Mouse (Mus musculus) MEL (cell line): Measurements from ENCODE around the gene Ninl.

Experiments used
- CTCF ChIP-seq, 3 experiments: IDR thresholded peaks in 2 of 3; conservative IDR thresholded peaks in 1 of 3; 2 replicates each; pipeline ENCODE4 v1.5.1; 2011 to 2012; ENCODE audit warnings: low read length in 3 of 3, low read depth in 2 of 3, mild to moderate bottlenecking in 2 of 3, improper control_type of control experiment in 1 of 3, inconsistent platforms in 1 of 3, mixed read lengths in 1 of 3, moderate library complexity in 1 of 3; ENCODE audit not compliant: control insufficient read depth in 1 of 3, insufficient read depth in 1 of 3, poor library complexity in 1 of 3, severe bottlenecking in 1 of 3
- MAFK ChIP-seq: IDR thresholded peaks from 2 replicates; pipeline ENCODE4 v1.6.1; 2011; ENCODE audit warnings: low read depth, mild to moderate bottlenecking, low read length, improper control_type of control experiment, borderline replicate concordance
- POLR2A ChIP-seq, 2 experiments: IDR thresholded peaks; 2 replicates each; pipeline ENCODE4 v1.6.1; 2011 to 2012; ENCODE audit warnings: low read length in 2 of 2, mild to moderate bottlenecking in 2 of 2, control low read depth in 1 of 2, improper control_type of control experiment in 1 of 2, low read depth in 1 of 2, moderate library complexity in 1 of 2; ENCODE audit not compliant: control insufficient read depth in 1 of 2, insufficient read depth in 1 of 2, poor library complexity in 1 of 2
- USF2 ChIP-seq, 2 experiments: IDR thresholded peaks; 2 replicates each; pipeline ENCODE4 v1.6.1; 2011 to 2012; ENCODE audit warnings: improper control_type of control experiment in 2 of 2, low read length in 2 of 2, borderline replicate concordance in 1 of 2, inconsistent platforms in 1 of 2, low read depth in 1 of 2, mild to moderate bottlenecking in 1 of 2; ENCODE audit not compliant: insufficient read depth in 1 of 2

GRCm38 (mm10) chr2:150918720-150919119, 120.5 kb downstream of the Ninl start:
- TF ChIP-seq POLR2A (IDR thresholded peaks at IDR 0.05; ENCODE audit: control insufficient read depth in 1 of 2, insufficient read depth in 1 of 2, low read depth in 1 of 2, low read length in 2 of 2, poor library complexity in 1 of 2) (no peak), MAFK (no peak), CTCF (IDR thresholded peaks at IDR 0.05 in 2 of 3, conservative IDR thresholded peaks at IDR 0.05 in 1 of 3; ENCODE audit: control insufficient read depth in 1 of 3, insufficient read depth in 1 of 3, low read depth in 2 of 3, low read length in 3 of 3, poor library complexity in 1 of 3, severe bottlenecking in 1 of 3) (no peak), USF2 (IDR thresholded peaks at IDR 0.05; ENCODE audit: borderline replicate concordance in 1 of 2, insufficient read depth in 1 of 2, low read depth in 1 of 2, low read length in 2 of 2) (no peak)
